Mouse (Mus musculus) midbrain, postnatal 0 days (tissue): ENCODE results near the gene Kcnh2. TPM values are rescaled to one million over a fixed set of nuclear protein-coding genes. Genes with fewer than 3 reads are reported as not detected.
A peak's percentile ranks its signal among the peaks of the same experiment; 100 is the strongest.

Experiments used
- ATAC-seq: fragments of 200-750 bp; cut with Nextera tagmentation; 2 replicates; pipeline ENCODE4 v1.8.0; 2017; ENCODE audit warnings: moderate number of reproducible peaks, mild to moderate bottlenecking, moderate TSS enrichment, moderate library complexity; ENCODE audit not compliant: low FRiP score
- DNase-seq: peaks from one replicate; pipeline ENCODE4 v3.0.0-alpha.2; 2015; ENCODE audit warnings: low spot score
- H3K27ac ChIP-seq: fragments of 300-500 bp; sonication (generic); 2 replicates; pipeline ENCODE4 v1.5.1; 2014; ENCODE audit warnings: low read depth, mild to moderate bottlenecking, low read length, mixed read lengths
- H3K27me3 ChIP-seq: fragments of 300-500 bp; sonication (generic); 2 replicates; pipeline ENCODE4 v1.6.1; 2014; ENCODE audit warnings: low read length, control low read depth, mixed read lengths; ENCODE audit not compliant: insufficient read depth
- H3K36me3 ChIP-seq: fragments of 300-500 bp; sonication (generic); 2 replicates; pipeline ENCODE4 v1.6.1; 2014; ENCODE audit warnings: low read length, control low read depth, mixed read lengths; ENCODE audit not compliant: insufficient read depth
- H3K4me1 ChIP-seq: fragments of 300-500 bp; sonication (generic); 2 replicates; pipeline ENCODE4 v1.6.1; 2014; ENCODE audit warnings: mild to moderate bottlenecking, control low read depth, antibody characterized with exemption, low read length, mixed read lengths; ENCODE audit not compliant: insufficient read depth
- H3K4me2 ChIP-seq: fragments of 300-500 bp; sonication (generic); 2 replicates; pipeline ENCODE4 v1.6.1; 2014; ENCODE audit warnings: low read depth, mild to moderate bottlenecking, low read length, mixed read lengths; ENCODE audit not compliant: poor library complexity, severe bottlenecking
- H3K4me3 ChIP-seq: fragments of 300-500 bp; sonication (generic); 2 replicates; pipeline ENCODE4 v1.5.1; 2014; ENCODE audit warnings: low read depth, mild to moderate bottlenecking, low read length, moderate library complexity
- H3K9ac ChIP-seq: fragments of 300-500 bp; sonication (generic); replicated peaks from 2 replicates; pipeline ENCODE4 v1.6.1; 2014; ENCODE audit warnings: mild to moderate bottlenecking, low read length, moderate library complexity, mixed read lengths; ENCODE audit not compliant: poor library complexity, severe bottlenecking
- H3K9me3 ChIP-seq: fragments of 300-500 bp; sonication (generic); 2 replicates; pipeline ENCODE4 v1.6.1; 2016; ENCODE audit warnings: low read length, control low read depth
- CTCF ChIP-seq: IDR thresholded peaks from 2 replicates; pipeline ENCODE4 v1.5.1; 2016; ENCODE audit warnings: antibody characterized with exemption, mild to moderate bottlenecking
- WGBS: fragments of 180-500 bp; shearing (Covaris S2); extraction: QIAGEN DNeasy Blood & Tissue Kit; methylation state at CpG from one replicate; pipeline ENCODE4 v1.1.7; 2014; 5-methylcytosine and 5-hydroxymethylcytosine counted together
- polyA plus RNA-seq: library from polyadenylated mRNA; unstranded; fragments of >200 nt; fragmentation: Nextera tagmentation; extraction: Ambion mirVana; gene quantifications from 2 replicates; pipeline ENCODE4 v1.2.1, GENCODE M21; 2015
- total RNA-seq: library from RNA; depleted of rRNA; stranded (reverse); fragments of >200 nt; gene quantifications from 2 replicates; pipeline ENCODE4 v1.2.3, GENCODE M21; 2014

Kcnh2 gene
- total and polyA plus RNA-seq, 2 experiments from 2014 or later = 10.1 to 60.2 TPM

- no peaks in the 10 kb centered on the region for H3K9me3 ChIP-seq
- ATAC-seq = no peak
- DNase-seq = no peak
- 36% methylated on average over 12 of the region's 12 CpGs for WGBS
- H3K9ac ChIP-seq = no peak within 1 kb of the TSS
- H3K4me3 ChIP-seq = peak within 1 kb of the TSS; percentile 8; the same call in 1 of the 2 replicates
- H3K4me2 ChIP-seq = no peak within 1 kb of the TSS
- H3K4me1 ChIP-seq = no peaks in the 10 kb centered on the region
- no peaks in the 10 kb centered on the region for H3K36me3 ChIP-seq
- H3K27me3 ChIP-seq = no peaks in the 10 kb centered on the region
- no peak within 1 kb of the TSS for H3K27ac ChIP-seq
- no peak for TF ChIP-seq CTCF
These were observed 13.1 kb upstream of the Kcnh2 start, which contains the start of gene Nos3 for GRCm38 (mm10) chr5:24364508-24364907. Nos3 (plus strand) TSS chr5:24364810.

GRCm38 (mm10) chr5:24364061-24364460, 12.7 kb upstream of the Kcnh2 start:
- ATAC-seq = no peak
- Histone ChIP-seq H3K9me3 (no peaks in the 10 kb centered on the region), H3K4me1 (no peaks in the 10 kb centered on the region), H3K9ac (no peak overlapping the region), H3K27me3 (no peaks in the 10 kb centered on the region), H3K36me3 (no peaks in the 10 kb centered on the region), H3K4me3 (no peak overlapping the region), H3K27ac (no peak overlapping the region), H3K4me2 (no peak overlapping the region)
- DNase-seq = no peak
- no peak for TF ChIP-seq CTCF
- 64% methylated on average over 3 of the region's 3 CpGs for WGBS

- no peak overlapping the region for H3K27ac ChIP-seq
- no peak overlapping the region for H3K4me2 ChIP-seq
- DNase-seq (no peak), ATAC-seq (no peak)
- 85% methylated on average over 2 of the region's 2 CpGs for WGBS
- no peaks in the 10 kb centered on the region for H3K27me3 ChIP-seq
- H3K9me3 ChIP-seq = no peaks in the 10 kb centered on the region
- H3K4me1 ChIP-seq = no peaks in the 10 kb centered on the region
- no peak for TF ChIP-seq CTCF
- H3K4me3 ChIP-seq = no peak overlapping the region
- no peak overlapping the region for H3K9ac ChIP-seq
- H3K36me3 ChIP-seq = no peaks in the 10 kb centered on the region
These were observed 12.1 kb upstream of the Kcnh2 start for GRCm38 (mm10) chr5:24363467-24363866.

- 2% methylated on average over 6 of the region's 7 CpGs for WGBS
- Histone ChIP-seq H3K27me3 (no peaks in the 10 kb centered on the region), H3K9me3 (no peaks in the 10 kb centered on the region), H3K4me3 (no peak overlapping the region), H3K36me3 (no peaks in the 10 kb centered on the region), H3K4me1 (no peaks in the 10 kb centered on the region), H3K27ac (peak overlapping the region; percentile 34), H3K4me2 (no peak overlapping the region), H3K9ac (0 out of 2 replicates have a peak overlapping the region, but pooled peaks have one; percentile 8)
- ATAC-seq (peak; percentile 68), DNase-seq (peak; percentile 88)
- TF ChIP-seq CTCF = peak; percentile 99
These were observed 9.5 kb upstream of the Kcnh2 start for GRCm38 (mm10) chr5:24360792-24361454.

- Histone ChIP-seq H3K27me3 (no peaks in the 10 kb centered on the region), H3K4me2 (no peak overlapping the region), H3K36me3 (no peaks in the 10 kb centered on the region), H3K9me3 (no peaks in the 10 kb centered on the region), H3K9ac (no peak overlapping the region), H3K4me1 (peaks cover 5% of the 10 kb centered on the region), H3K27ac (no peak overlapping the region), H3K4me3 (no peak overlapping the region)
- ATAC-seq (no peak), DNase-seq (peak; percentile 84)
- 14% methylated on average over 7 of the region's 7 CpGs for WGBS
- peak; percentile 67 for TF ChIP-seq CTCF
These were observed 6.1 kb upstream of the Kcnh2 start for GRCm38 (mm10) chr5:24357461-24357860.

GRCm38 (mm10) chr5:24356764-24357163, 5.4 kb upstream of the Kcnh2 start:
- Histone ChIP-seq H3K4me3 (no peak overlapping the region), H3K9ac (no peak overlapping the region), H3K9me3 (no peaks in the 10 kb centered on the region), H3K27ac (no peak overlapping the region), H3K36me3 (no peaks in the 10 kb centered on the region), H3K4me1 (peaks cover 9% of the 10 kb centered on the region), H3K4me2 (no peak overlapping the region), H3K27me3 (no peaks in the 10 kb centered on the region)
- DNase-seq = peak; percentile 25
- TF ChIP-seq CTCF = no peak
- WGBS = 57% methylated on average over 4 of the region's 4 CpGs
- no peak for ATAC-seq
